Mouse (Mus musculus): ENCODE measurements around the gene Golga2. TPM values are rescaled to one million over a fixed set of nuclear protein-coding genes. Genes with fewer than 3 reads are reported as not detected.
A peak's percentile ranks its signal among the peaks of the same experiment; 100 is the strongest.

The Golga2 gene
- polyA plus RNA-seq, 1 experiment from 2014 or later = 20.5 TPM

GRCm38 (mm10) chr2:32318709-32319585 is 31.8 kb downstream of the Golga2 start:
- Histone ChIP-seq H3K27me3 (ENCODE audit: control insufficient read depth, insufficient read depth, low read length) (peaks cover 3% of the 10 kb centered on the region), H3K9me3 (replicated peaks; ENCODE audit: control insufficient read depth, low read length) (no peaks in the 10 kb centered on the region), H3K4me2 (peak overlapping the region; percentile 74), H3K27ac (ENCODE audit: low read depth, low read length) (peak overlapping the region; percentile 89), H3K4me1 (ENCODE audit: control insufficient read depth, insufficient read depth, low read length) (peaks cover 42% of the 10 kb centered on the region), H3K4me3 (ENCODE audit: low read depth, low read length) (peak overlapping the region; percentile 47), H3K36me3 (ENCODE audit: control insufficient read depth, insufficient read depth, low read length) (no peaks in the 10 kb centered on the region), H3K9ac (ENCODE audit: low read depth, low read length) (peak overlapping the region; percentile 84)
- no peak for ATAC-seq (replicated peaks; ENCODE audit: insufficient number of reproducible peaks, low FRiP score, low TSS enrichment)
- 70% methylated on average over 14 of the region's 14 CpGs for WGBS (ENCODE audit: insufficient replicate concordance)

GRCm38 (mm10) chr2:32319586-32320580 is 32.7 kb downstream of the Golga2 start:
- WGBS (ENCODE audit: insufficient replicate concordance) = 34% methylated on average over 9 of the region's 9 CpGs
- H3K27ac ChIP-seq (ENCODE audit: low read depth, low read length) = no peak overlapping the region
- no peak for ATAC-seq (replicated peaks; ENCODE audit: insufficient number of reproducible peaks, low FRiP score, low TSS enrichment)
- H3K9ac ChIP-seq (ENCODE audit: low read depth, low read length) = no peak overlapping the region
- H3K27me3 ChIP-seq (ENCODE audit: control insufficient read depth, insufficient read depth, low read length) = peaks cover 3% of the 10 kb centered on the region
- H3K4me1 ChIP-seq (ENCODE audit: control insufficient read depth, insufficient read depth, low read length) = peaks cover 42% of the 10 kb centered on the region
- peak overlapping the region; percentile 74; the same call in 1 of the 2 replicates for H3K4me2 ChIP-seq
- H3K9me3 ChIP-seq (replicated peaks; ENCODE audit: control insufficient read depth, low read length) = no peaks in the 10 kb centered on the region
- no peaks in the 10 kb centered on the region for H3K36me3 ChIP-seq (ENCODE audit: control insufficient read depth, insufficient read depth, low read length)
- H3K4me3 ChIP-seq (ENCODE audit: low read depth, low read length) = no peak overlapping the region

GRCm38 (mm10) chr2:32320721-32321120 is 33.5 kb downstream of the Golga2 start:
- H3K4me2 ChIP-seq = no peak overlapping the region
- peaks cover 39% of the 10 kb centered on the region for H3K4me1 ChIP-seq (ENCODE audit: control insufficient read depth, insufficient read depth, low read length)

GRCm38 (mm10) chr2:32321591-32322298 is 34.6 kb downstream of the Golga2 start:
- Histone ChIP-seq H3K27ac (ENCODE audit: low read depth, low read length) (peak overlapping the region; percentile 17; the same call in 1 of the 2 replicates), H3K27me3 (ENCODE audit: control insufficient read depth, insufficient read depth, low read length) (peaks cover 3% of the 10 kb centered on the region), H3K4me3 (ENCODE audit: low read depth, low read length) (no peak overlapping the region), H3K9ac (ENCODE audit: low read depth, low read length) (no peak overlapping the region), H3K4me1 (ENCODE audit: control insufficient read depth, insufficient read depth, low read length) (peaks cover 33% of the 10 kb centered on the region), H3K9me3 (replicated peaks; ENCODE audit: control insufficient read depth, low read length) (no peaks in the 10 kb centered on the region), H3K4me2 (no peak overlapping the region), H3K36me3 (ENCODE audit: control insufficient read depth, insufficient read depth, low read length) (no peaks in the 10 kb centered on the region)
- 60% methylated on average over 9 of the region's 9 CpGs for WGBS (ENCODE audit: insufficient replicate concordance)
- no peak for ATAC-seq (replicated peaks; ENCODE audit: insufficient number of reproducible peaks, low FRiP score, low TSS enrichment)

More at GRCm38 (mm10) chr2:32320721-32321120, 33.5 kb downstream of the Golga2 start:
- no peak overlapping the region for H3K9ac ChIP-seq (ENCODE audit: low read depth, low read length)
- peaks cover 3% of the 10 kb centered on the region for H3K27me3 ChIP-seq (ENCODE audit: control insufficient read depth, insufficient read depth, low read length)
- no peak overlapping the region for H3K27ac ChIP-seq (ENCODE audit: low read depth, low read length)
- H3K4me3 ChIP-seq (ENCODE audit: low read depth, low read length) = no peak overlapping the region
- no peak for ATAC-seq (replicated peaks; ENCODE audit: insufficient number of reproducible peaks, low FRiP score, low TSS enrichment)
- no peaks in the 10 kb centered on the region for H3K9me3 ChIP-seq (replicated peaks; ENCODE audit: control insufficient read depth, low read length)
- 60% methylated on average over 11 of the region's 11 CpGs for WGBS (ENCODE audit: insufficient replicate concordance)
- no peaks in the 10 kb centered on the region for H3K36me3 ChIP-seq (ENCODE audit: control insufficient read depth, insufficient read depth, low read length)

- Histone ChIP-seq H3K36me3 (ENCODE audit: control insufficient read depth, insufficient read depth, low read length) (no peaks in the 10 kb centered on the region), H3K27ac (ENCODE audit: low read depth, low read length) (no peak overlapping the region), H3K27me3 (ENCODE audit: control insufficient read depth, insufficient read depth, low read length) (no peaks in the 10 kb centered on the region), H3K9ac (ENCODE audit: low read depth, low read length) (no peak overlapping the region), H3K4me3 (ENCODE audit: low read depth, low read length) (no peak overlapping the region), H3K4me1 (ENCODE audit: control insufficient read depth, insufficient read depth, low read length) (peaks cover 20% of the 10 kb centered on the region), H3K9me3 (replicated peaks; ENCODE audit: control insufficient read depth, low read length) (no peaks in the 10 kb centered on the region), H3K4me2 (no peak overlapping the region)
- WGBS (ENCODE audit: insufficient replicate concordance) = 76% methylated on average over 7 of the region's 7 CpGs
- ATAC-seq (replicated peaks; ENCODE audit: insufficient number of reproducible peaks, low FRiP score, low TSS enrichment) = no peak
Measured at GRCm38 (mm10) chr2:32322754-32323741, 35.9 kb downstream of the Golga2 start.

- Histone ChIP-seq H3K27ac (ENCODE audit: low read depth, low read length) (no peak overlapping the region), H3K9ac (ENCODE audit: low read depth, low read length) (no peak overlapping the region), H3K4me1 (ENCODE audit: control insufficient read depth, insufficient read depth, low read length) (peaks cover 10% of the 10 kb centered on the region), H3K4me3 (ENCODE audit: low read depth, low read length) (no peak overlapping the region), H3K4me2 (no peak overlapping the region), H3K27me3 (ENCODE audit: control insufficient read depth, insufficient read depth, low read length) (no peaks in the 10 kb centered on the region), H3K36me3 (ENCODE audit: control insufficient read depth, insufficient read depth, low read length) (no peaks in the 10 kb centered on the region), H3K9me3 (replicated peaks; ENCODE audit: control insufficient read depth, low read length) (no peaks in the 10 kb centered on the region)
- 48% methylated on average over 4 of the region's 4 CpGs for WGBS (ENCODE audit: insufficient replicate concordance)
- no peak for ATAC-seq (replicated peaks; ENCODE audit: insufficient number of reproducible peaks, low FRiP score, low TSS enrichment)
Measured at GRCm38 (mm10) chr2:32324322-32324721, 37.1 kb downstream of the Golga2 start.

- Histone ChIP-seq H3K4me3 (ENCODE audit: low read depth, low read length) (no peak overlapping the region), H3K9me3 (replicated peaks; ENCODE audit: control insufficient read depth, low read length) (no peaks in the 10 kb centered on the region), H3K4me1 (ENCODE audit: control insufficient read depth, insufficient read depth, low read length) (peaks cover 7% of the 10 kb centered on the region), H3K27me3 (ENCODE audit: control insufficient read depth, insufficient read depth, low read length) (no peaks in the 10 kb centered on the region), H3K27ac (ENCODE audit: low read depth, low read length) (no peak overlapping the region), H3K9ac (ENCODE audit: low read depth, low read length) (no peak overlapping the region), H3K4me2 (no peak overlapping the region), H3K36me3 (ENCODE audit: control insufficient read depth, insufficient read depth, low read length) (no peaks in the 10 kb centered on the region)
- ATAC-seq (replicated peaks; ENCODE audit: insufficient number of reproducible peaks, low FRiP score, low TSS enrichment) = no peak
- WGBS (ENCODE audit: insufficient replicate concordance) = 51% methylated on average over 7 of the region's 7 CpGs
Measured at GRCm38 (mm10) chr2:32325342-32325741, 38.2 kb downstream of the Golga2 start.

Measured in heart, embryonic 11.5 days (tissue).